Comparison of ENCODE assay signal across 9 mouse cellular contexts in genomic region chr8:82538121-82538520, GRCm38 (mm10).
"Had no signal": no experiment of that assay in that cellular context is flagged by ENCODE, and none has a peak within 500 bp of the region (broad histone marks: within the 10 kb centered on the region; RNA-seq: fewer than 3 reads in every experiment).

No protein-coding gene starts in this region.

- DNase-seq: left cerebral cortex, postnatal 4 days; liver; liver, embryonic 13.5 days; liver, postnatal 0 days; lung, adult 18-20 months; lung, adult 2 months; lung, postnatal 14 days; lung, postnatal 4 days; midbrain, embryonic 14.5 days had no signal
